Mouse (Mus musculus): ENCODE measurements around the gene Gm10031.
"Not testable (repeated sequence)": the region's sequence is repeated elsewhere in the genome, so short reads cannot be mapped to it uniquely, and the experiment has no call there.

The Gm10031 gene

GRCm38 (mm10) chr1:156523842-156524241 lies at the start of gene Gm10031:
Gm10031 (plus strand) TSS chr1:156524012.
- DNase-seq (ENCODE audit: low spot score): not testable (repeated sequence)

DNA sequence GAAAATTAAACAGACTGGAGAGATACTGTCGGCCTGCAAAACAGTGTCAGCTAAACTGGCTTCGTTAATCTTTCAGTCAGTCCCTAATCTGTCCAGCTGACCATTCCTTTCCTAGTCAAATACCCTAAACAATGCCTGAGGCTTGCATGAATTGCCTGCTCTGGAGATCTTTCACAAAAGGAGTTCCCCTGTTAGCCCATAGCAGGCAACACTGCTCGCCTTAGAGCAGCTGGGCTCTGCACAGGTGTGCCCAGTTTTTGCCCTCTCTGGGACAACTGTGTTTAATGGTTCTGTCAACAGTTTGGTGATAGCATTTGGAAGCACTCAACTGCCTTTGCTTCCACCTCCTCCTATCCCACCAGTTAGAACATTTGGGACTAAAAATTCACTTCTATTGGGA lies 49.0 kb upstream of the Gm10031 start:
- no peak for DNase-seq (ENCODE audit: low spot score)

DNA sequence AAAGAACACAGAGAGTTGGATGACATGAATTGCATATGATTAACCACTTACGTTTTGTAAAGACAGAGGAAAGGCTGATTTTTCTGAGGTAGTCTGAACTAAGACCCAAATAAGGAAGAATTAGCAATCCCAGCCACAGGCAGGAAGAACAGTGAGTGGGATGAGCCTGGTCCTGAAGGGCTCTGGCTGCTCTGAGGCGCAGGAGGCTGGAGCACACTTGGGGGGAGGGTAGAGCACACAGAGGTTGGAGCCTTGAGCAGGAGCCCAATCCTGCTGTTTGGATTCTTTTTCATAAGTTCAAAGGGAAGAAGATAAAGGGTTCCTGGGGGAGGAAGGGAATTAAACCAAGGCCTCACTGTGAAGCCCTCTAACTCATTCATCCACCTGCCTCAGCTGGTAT lies 47.8 kb upstream of the Gm10031 start:
- no peak for DNase-seq (ENCODE audit: low spot score)

DNA sequence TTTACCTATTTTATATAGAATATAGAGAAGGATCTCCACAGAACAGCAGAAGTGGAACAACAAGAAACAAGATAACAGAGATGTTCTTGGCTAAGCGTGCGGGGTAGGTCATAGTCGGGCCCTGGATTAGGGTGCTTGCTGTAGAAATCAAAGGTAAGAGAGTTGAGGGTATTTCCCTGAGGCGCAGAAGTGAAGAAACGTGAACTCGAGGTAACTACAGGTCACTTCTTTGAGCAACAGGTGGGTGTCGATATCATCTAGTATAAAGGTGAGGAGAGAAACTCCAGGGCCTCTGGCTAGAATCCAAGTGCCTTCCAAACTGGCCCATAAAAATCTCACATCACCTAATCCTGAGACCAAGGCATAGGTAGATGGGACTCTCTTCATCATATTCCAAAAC lies 47.3 kb upstream of the Gm10031 start:
- no peak for DNase-seq (ENCODE audit: low spot score)

DNA sequence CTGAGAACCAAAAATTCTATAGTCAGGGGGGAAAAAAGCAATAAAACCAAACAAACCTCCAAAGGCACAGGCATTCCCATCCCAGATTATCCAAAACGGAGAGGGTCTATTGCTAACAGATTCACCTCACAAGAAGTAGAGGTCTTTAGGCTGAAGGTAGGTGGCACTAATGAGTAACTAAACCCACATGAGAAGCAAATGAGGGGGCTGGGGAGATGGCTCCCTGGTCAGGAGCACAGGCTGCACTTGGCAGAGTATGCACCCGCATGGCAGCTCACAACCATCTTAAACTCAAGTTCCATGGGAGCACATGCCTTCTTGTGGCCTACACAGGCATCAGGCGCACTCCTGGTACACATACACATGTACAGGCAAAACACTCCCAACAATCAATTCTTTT lies 42.0 kb upstream of the Gm10031 start:
- no peak for DNase-seq (ENCODE audit: low spot score)

GRCm38 (mm10) chr1:156487498-156487897 lies 36.3 kb upstream of the Gm10031 start:
- DNase-seq (ENCODE audit: low spot score): no peak

GRCm38 (mm10) chr1:156488031-156488430 lies 35.8 kb upstream of the Gm10031 start:
- no peak for DNase-seq (ENCODE audit: low spot score)

DNA sequence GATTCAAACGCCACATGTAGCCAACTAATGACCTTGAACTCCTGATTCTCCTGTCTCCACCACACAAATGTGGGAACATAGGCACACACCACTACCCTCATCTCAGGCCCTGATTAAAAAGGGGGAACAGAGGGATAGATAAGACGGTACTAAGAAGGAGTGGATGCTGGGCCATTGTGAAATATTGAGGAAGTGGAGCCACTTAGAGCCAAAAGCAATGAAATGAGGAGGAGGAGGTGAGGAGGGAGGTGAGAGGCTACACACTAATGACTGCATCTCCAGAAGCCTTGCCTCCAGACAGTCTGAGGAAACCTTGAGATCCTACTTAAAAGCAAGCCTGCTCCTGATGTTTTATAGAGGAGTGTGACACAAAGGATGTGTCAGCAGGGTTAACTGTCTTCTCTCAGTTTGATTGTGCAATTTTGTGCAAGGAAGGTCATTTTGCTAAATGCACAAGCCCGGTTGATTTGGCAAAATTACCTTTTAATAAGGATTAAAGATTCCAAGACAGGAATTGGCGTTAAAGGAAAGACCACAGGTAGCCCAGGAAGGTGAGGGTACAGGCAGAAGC lies 32.5 kb upstream of the Gm10031 start:
- no peak for DNase-seq (ENCODE audit: low spot score)

DNA sequence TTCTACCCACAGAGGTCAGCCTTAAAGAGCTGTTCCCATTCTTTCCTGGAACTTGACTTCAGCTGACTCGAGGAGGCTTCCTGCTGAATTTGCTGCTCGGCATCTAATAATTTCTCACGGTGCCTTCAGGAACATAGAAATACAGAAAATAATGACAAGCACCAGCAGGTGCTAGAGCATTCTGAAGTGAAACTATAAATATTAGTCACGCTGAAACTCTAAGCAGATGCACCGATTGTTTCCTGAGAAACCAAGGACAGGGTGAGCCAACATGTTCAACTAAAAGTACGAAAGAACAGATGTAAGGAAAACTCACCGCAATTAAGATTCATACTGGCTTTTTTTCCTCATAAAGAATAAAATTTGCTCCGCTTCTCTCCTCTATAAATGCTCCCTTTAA lies 28.8 kb upstream of the Gm10031 start:
- DNase-seq (ENCODE audit: low spot score): no peak

DNA sequence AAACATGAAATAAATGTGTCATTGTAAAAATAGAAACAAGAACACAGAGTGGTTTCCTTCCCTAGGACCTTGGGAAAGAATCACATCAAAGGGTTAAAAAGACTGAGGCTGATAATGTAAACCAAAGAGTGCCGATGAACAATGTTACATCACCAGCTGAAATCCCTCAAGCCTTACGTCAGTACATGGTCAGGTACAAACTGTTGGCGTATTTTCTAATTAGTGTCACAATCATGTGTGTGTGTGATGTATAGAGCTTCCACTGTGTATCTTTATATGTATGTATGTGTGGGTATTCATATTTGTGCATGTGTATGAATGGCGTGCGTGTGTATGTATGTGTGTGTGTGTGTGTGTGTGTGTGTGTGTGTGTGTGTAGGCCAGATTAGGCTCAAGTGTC lies 26.9 kb upstream of the Gm10031 start:
- no peak for DNase-seq (ENCODE audit: low spot score)

- DNase-seq (ENCODE audit: low spot score): no peak
Measured at GRCm38 (mm10) chr1:156504945-156505523, 18.8 kb upstream of the Gm10031 start.

DNA sequence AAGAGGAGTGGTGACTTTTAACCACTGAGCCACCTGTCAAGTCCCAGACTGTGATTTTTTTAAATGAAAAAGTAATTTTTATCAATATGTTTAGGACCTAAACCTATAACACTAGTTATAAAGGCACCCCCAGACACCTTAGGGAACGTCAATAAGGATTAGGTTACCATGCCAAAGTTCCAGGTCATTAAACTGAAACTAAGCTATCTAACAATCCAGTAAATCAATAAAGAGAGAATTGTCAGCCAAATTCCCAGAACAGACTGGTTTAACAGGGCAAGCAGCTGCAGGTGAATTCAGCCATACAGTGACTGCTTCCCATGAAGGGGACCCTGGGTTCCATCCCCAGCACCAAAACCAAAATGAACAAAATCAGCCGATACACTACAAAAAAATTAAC lies 17.9 kb upstream of the Gm10031 start:
- DNase-seq (ENCODE audit: low spot score): no peak

DNA sequence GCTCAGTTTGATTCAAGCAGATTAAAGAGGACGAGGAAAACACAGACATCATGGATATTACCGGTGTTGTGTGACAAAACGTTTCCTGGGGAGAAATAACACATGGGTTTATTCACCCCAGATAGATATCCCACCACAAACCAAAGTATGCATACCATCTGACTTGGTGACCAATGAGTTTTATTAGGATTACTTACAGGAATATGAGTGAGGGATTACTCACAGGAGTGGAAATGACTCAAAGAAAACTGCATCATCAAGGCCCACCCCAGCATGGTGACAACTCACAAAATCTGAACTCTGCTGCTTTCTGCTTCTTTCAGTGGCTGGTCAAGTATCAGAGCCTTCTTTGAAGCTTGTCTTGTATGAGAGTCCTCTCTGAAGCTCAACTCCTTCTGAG lies 16.1 kb upstream of the Gm10031 start:
- no peak for DNase-seq (ENCODE audit: low spot score)

DNA sequence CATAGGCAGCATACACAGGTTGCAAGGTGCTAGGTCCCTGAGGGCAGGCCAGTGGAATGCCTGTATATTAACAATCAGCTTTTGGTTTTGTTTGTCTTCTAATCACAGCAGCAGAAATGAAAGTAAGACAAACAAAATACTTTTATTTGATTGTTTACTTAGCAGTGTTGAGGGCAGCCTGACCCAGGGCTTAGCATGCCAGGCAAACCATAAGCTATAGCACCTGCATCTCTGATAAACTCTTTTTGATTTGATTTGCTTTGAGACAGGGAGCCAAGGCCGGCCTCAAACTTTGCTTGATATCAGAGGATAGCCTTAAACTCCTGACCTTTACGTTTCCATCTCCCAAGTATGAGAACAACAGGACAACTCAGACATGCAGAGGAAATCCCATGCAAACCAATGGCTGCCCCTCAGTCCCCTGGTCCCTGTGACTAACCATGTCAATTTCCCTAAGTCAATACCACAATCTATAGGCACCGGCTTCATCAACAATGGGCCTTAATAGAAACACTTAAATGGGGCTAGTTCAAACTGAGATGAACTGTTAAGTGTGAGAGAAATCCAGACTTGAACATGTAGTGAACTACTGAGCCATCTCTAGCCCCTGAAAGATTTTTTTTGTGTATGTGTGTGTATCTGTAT lies 3.6 kb upstream of the Gm10031 start:
- DNase-seq (ENCODE audit: low spot score): no peak

- DNase-seq (ENCODE audit: low spot score): no peak
Measured at GRCm38 (mm10) chr1:156521796-156522517, 1.9 kb upstream of the Gm10031 start.

GRCm38 (mm10) chr1:156532476-156533175 lies 8.8 kb downstream of the Gm10031 start:
- DNase-seq (ENCODE audit: low spot score): not testable (repeated sequence)

- DNase-seq (ENCODE audit: low spot score): no peak
Measured at GRCm38 (mm10) chr1:156533483-156533882, 9.7 kb downstream of the Gm10031 start.

GRCm38 (mm10) chr1:156533911-156534310 lies 10.1 kb downstream of the Gm10031 start:
- no peak for DNase-seq (ENCODE audit: low spot score)

DNA sequence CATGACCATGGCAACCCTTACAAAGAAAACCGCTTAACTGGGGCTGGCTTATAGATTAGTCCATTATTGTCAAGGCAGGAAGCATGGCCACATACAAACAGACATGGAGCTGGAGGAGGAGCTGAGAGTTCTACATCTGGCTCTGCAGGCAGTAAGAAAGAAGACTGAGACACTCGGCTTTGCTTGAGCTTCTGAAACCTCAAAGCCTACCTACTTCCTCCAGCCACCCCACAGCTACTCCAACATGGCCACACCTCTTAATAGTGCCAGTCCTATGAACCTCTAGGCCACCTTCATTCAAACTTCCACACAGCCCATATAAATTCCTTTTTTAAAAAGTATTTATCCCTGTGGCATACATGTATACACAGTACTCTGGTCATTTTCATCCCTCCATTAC lies 13.2 kb downstream of the Gm10031 start:
- DNase-seq (ENCODE audit: low spot score): no peak

DNA sequence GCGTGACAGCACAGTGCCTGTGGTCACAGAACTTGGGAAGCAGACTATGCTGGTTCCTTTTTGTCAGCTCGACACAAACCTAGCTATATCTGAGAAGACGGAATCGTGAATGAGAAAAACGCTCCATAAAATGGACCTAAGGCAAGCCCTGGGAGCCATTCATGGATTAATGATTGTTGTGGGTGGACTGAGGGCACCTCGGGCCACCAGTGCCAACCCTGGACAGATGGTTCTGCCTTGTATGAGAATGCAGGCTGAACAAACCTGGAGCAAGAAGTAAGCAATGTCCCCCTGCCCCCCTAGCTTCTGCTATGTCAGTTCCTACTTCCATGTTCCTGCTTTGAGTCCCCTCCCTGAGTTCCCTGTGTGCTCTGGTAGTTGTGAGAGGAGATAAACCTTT lies 13.9 kb downstream of the Gm10031 start:
- DNase-seq (ENCODE audit: low spot score): no peak

GRCm38 (mm10) chr1:156538382-156538781 lies 14.6 kb downstream of the Gm10031 start:
- DNase-seq (ENCODE audit: low spot score): no peak

DNA sequence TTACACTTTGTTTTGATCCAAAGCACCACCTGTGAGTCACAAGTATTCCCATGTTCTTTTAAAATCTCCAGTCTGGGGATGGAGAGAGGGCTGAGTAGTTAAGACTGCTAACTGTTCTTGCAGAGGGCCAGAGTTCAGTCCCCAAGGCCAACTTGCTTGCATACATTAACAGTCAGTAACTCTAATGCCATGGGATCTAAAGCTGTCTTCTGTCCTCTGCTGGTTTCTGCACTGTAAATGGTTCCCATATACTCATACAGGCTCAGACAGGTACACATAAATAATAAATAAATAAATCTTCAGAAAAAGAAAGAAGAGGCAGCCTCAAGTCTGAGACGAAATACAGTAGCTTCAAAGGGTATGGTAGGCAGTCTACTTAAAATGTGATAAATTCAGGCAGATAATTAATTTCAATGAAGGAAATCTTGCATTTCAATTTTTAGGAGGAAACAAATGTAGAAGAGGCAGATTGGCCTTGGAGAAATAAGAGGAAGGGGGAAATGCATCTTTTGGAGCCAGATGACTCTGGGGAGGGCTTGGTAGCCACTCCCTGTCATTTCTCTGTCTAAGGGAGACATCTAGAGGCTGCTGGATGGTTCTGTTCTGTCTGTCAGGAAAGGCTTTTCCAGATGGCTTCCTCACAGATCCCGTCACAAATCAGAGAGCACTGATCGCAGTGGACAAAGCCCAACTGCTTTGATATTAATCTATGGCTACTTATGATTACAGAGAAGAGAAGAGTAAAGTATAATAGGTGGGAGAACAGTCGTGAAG lies 16.2 kb downstream of the Gm10031 start:
- no peak for DNase-seq (ENCODE audit: low spot score)

Data from urinary bladder, postnatal 14 days (tissue).